Mouse (Mus musculus) spleen, adult 2 months (tissue): ENCODE results near the gene Abca1. TPM values are rescaled to one million over a fixed set of nuclear protein-coding genes. Genes with fewer than 3 reads are reported as not detected.

Experiments
- DNase-seq, 2 experiments: peaks; one replicate each; pipeline versions ENCODE4 v3.0.0 to v3.0.0-alpha.2; 2012 to 2021; ENCODE audit warnings: low spot score in 2 of 2, low read depth in 1 of 2
- H3K27ac ChIP-seq: fragments of 200-500 bp; 2 replicates; pipeline ENCODE4 v1.5.1; 2012; ENCODE audit warnings: low read length, inconsistent platforms; ENCODE audit not compliant: insufficient read depth
- H3K27me3 ChIP-seq: fragments of 200-500 bp; 2 replicates; pipeline ENCODE4 v1.6.1; 2012; ENCODE audit warnings: mild to moderate bottlenecking, moderate library complexity, low read length, inconsistent platforms; ENCODE audit not compliant: control insufficient read depth, insufficient read depth
- H3K36me3 ChIP-seq: fragments of 200-500 bp; 2 replicates; pipeline ENCODE4 v1.6.1; 2012; ENCODE audit warnings: mild to moderate bottlenecking, low read length, inconsistent platforms; ENCODE audit not compliant: control insufficient read depth, insufficient read depth
- H3K4me1 ChIP-seq: fragments of 200-500 bp; 2 replicates; pipeline ENCODE4 v1.6.1; 2011; ENCODE audit warnings: inconsistent platforms; ENCODE audit not compliant: control insufficient read depth, insufficient read depth, insufficient read length
- H3K4me3 ChIP-seq: fragments of 200-500 bp; 2 replicates; pipeline ENCODE4 v1.5.1; 2011; ENCODE audit warnings: mild to moderate bottlenecking, inconsistent platforms; ENCODE audit not compliant: insufficient read depth, insufficient read length; ENCODE audit errors: extremely low read depth
- CTCF ChIP-seq: fragments of 200-500 bp; IDR thresholded peaks from 2 replicates; pipeline ENCODE4 v1.5.1; 2011; ENCODE audit warnings: mild to moderate bottlenecking, inconsistent platforms; ENCODE audit not compliant: insufficient read depth, insufficient read length, insufficient replicate concordance; ENCODE audit errors: extremely low read depth
- POLR2A ChIP-seq: fragments of 200-500 bp; IDR thresholded peaks from 2 replicates; pipeline ENCODE4 v1.6.1; 2011; ENCODE audit warnings: low read depth, low read length, inconsistent platforms
- WGBS: fragments of 180-500 bp; shearing (Covaris S2); methylation state at CpG from one replicate; pipeline ENCODE4 v1.1.7; 2018; 5-methylcytosine and 5-hydroxymethylcytosine counted together
- polyA plus RNA-seq: library from polyadenylated mRNA; depleted of rRNA; stranded (reverse); fragments of >200 nt; gene quantifications from 2 replicates; pipeline ENCODE4 v1.2.3, GENCODE M21; 2012

Gene Abca1
- polyA plus RNA-seq, 1 experiment = 7.6 TPM

DNA sequence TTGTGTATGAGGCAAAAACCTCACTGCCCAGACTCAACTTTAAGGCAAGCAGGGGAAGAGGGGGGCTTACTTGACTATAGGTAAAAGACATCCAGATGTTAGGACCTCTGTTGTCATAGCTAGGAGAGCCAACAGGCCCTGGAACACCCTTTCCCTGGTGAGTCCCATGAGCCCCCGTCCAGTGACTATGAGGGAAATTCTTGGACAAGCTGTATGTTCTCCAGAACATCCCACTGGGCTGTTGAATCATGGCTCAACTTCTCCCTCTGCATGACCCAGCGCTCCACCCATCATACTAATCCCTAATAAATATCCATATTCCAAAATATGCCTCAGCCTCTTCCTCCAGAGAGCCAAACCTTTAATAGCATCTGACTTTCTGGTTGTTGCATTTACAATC is 76.6 kb downstream of the Abca1 start:
- H3K27ac ChIP-seq = no peak overlapping the region
- H3K36me3 ChIP-seq = peaks cover 35% of the 10 kb centered on the region
- H3K4me1 ChIP-seq = no peaks in the 10 kb centered on the region
- no peak overlapping the region for H3K4me3 ChIP-seq
- no peak for DNase-seq
- TF ChIP-seq POLR2A (no peak), CTCF (no peak)
- H3K27me3 ChIP-seq = no peaks in the 10 kb centered on the region
- WGBS = 90% methylated on average over 2 of the region's 2 CpGs

DNA sequence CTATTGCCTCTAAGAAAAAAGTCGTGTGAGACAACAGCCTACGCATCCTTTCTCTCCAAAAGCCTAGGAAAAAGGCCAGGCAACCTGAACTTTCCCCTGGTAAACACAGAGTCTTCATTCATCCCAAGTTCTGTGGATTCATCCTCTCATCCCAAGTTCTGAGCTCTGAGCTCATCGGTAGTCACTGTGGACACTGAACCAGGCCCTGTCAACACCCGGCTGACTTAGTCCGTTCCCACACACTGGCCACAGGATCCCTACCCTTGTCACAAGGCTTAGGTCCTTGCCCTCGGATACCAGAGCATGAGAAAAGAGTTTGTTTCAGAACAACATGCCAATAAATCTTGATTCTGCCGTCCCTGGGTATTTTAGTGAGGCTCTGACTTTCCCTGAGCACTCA is 77.2 kb downstream of the Abca1 start:
- TF ChIP-seq CTCF = no peak
- 89% methylated on average over 7 of the region's 7 CpGs for WGBS

DNA sequence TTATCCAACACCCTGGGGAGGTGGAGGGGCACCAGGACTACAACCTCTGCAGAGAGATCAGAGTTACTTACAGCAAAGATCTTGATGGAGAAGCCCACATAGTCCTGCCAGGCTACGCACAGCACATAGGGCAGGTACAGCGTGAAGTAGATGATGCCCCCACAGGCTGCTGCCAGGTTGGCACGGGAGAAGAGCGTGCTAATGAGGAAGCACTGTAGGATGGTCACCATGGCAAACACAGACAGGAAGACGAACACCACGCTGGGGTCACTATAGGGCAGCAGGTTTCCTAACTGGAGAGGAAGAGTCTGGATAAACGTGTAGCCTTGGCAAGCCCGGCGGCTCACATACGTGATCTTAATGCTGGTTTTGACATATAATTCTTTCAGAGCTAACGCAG is 77.8 kb downstream of the Abca1 start:
- TF ChIP-seq POLR2A (no peak), CTCF (no peak)
- DNase-seq = no peak
- Histone ChIP-seq H3K27me3 (no peaks in the 10 kb centered on the region), H3K36me3 (peaks cover 38% of the 10 kb centered on the region), H3K4me3 (no peak overlapping the region), H3K27ac (no peak overlapping the region), H3K4me1 (no peaks in the 10 kb centered on the region)
- 80% methylated on average over 11 of the region's 11 CpGs for WGBS

More for the DNA sequence above, 77.2 kb downstream of the Abca1 start:
- Histone ChIP-seq H3K27me3 (no peaks in the 10 kb centered on the region), H3K4me3 (no peak overlapping the region), H3K27ac (no peak overlapping the region), H3K36me3 (peaks cover 38% of the 10 kb centered on the region), H3K4me1 (no peaks in the 10 kb centered on the region)
- DNase-seq = no peak

DNA sequence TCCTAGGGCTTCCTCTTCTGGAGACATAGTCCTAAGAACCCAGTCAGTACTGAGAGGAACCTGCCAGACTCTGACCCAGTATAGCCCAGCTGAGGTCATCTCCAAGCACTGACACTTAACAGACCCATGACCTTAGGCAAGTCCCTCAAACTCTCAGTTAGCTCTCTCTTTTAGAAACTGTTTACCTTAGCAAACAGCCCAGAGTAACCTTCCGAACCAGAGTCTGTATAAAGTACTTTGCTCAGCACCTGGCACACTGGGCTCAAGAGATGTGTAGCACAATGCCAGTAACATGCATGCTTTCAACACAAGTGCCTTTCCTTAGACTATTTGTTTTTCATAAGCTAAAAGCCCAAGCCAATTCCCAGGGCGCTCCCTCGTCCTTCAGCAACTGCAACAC is 79.4 kb downstream of the Abca1 start:
- no peak overlapping the region for H3K4me3 ChIP-seq
- WGBS = 92% methylated on average over 3 of the region's 3 CpGs
- H3K4me1 ChIP-seq = no peaks in the 10 kb centered on the region
- H3K27ac ChIP-seq = no peak overlapping the region
- H3K36me3 ChIP-seq = peaks cover 46% of the 10 kb centered on the region
- H3K27me3 ChIP-seq = no peaks in the 10 kb centered on the region
- no peak for DNase-seq
- no peak for TF ChIP-seq POLR2A
- TF ChIP-seq CTCF = no peak

GRCm38 (mm10) chr4:53078793-53079310 is 80.8 kb downstream of the Abca1 start:
- no peaks in the 10 kb centered on the region for H3K27me3 ChIP-seq
- H3K27ac ChIP-seq = no peak overlapping the region
- H3K36me3 ChIP-seq = peaks cover 51% of the 10 kb centered on the region
- H3K4me1 ChIP-seq = no peaks in the 10 kb centered on the region
- 89% methylated on average over 2 of the region's 2 CpGs for WGBS
- TF ChIP-seq POLR2A = no peak
- no peak for TF ChIP-seq CTCF
- no peak for DNase-seq
- no peak overlapping the region for H3K4me3 ChIP-seq

DNA sequence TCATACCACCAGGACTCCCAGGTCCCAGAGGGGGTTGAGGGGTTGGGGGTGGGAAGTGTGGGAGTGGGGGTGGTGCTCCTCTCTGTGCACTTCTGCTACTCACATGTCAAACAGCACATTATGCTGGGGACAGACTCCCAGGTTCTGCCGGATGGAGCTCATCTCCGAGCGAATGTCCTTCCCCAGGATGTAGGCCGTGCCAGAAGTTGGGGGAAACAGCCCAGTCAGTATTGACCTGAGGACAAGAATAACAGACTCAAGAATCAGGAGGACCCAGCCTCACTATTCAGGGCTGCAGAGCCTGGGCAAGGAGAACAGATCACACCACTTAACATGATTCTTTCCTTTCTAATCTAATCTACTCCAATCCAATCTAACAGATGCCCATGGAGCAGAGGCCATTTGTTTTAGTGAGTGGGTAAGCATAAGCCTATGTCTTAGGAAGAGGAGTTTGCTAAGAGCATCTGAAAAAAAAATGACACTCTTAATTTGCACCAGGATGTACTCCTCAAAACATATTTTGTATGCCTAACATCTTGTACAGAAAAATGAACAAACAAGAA is 82.8 kb downstream of the Abca1 start:
- 96% methylated on average over 4 of the region's 4 CpGs for WGBS
- H3K27me3 ChIP-seq = no peaks in the 10 kb centered on the region
- no peak overlapping the region for H3K27ac ChIP-seq
- TF ChIP-seq POLR2A (no peak), CTCF (no peak)
- no peaks in the 10 kb centered on the region for H3K4me1 ChIP-seq
- H3K36me3 ChIP-seq = peaks cover 57% of the 10 kb centered on the region
- DNase-seq = no peak
- no peak overlapping the region for H3K4me3 ChIP-seq

GRCm38 (mm10) chr4:53073025-53073424 is 86.7 kb downstream of the Abca1 start:
- Histone ChIP-seq H3K36me3 (peaks cover 65% of the 10 kb centered on the region), H3K4me3 (no peak overlapping the region), H3K4me1 (no peaks in the 10 kb centered on the region), H3K27me3 (no peaks in the 10 kb centered on the region), H3K27ac (no peak overlapping the region)
- no peak for TF ChIP-seq POLR2A
- TF ChIP-seq CTCF = no peak
- WGBS = 94% methylated on average over 7 of the region's 7 CpGs
- no peak for DNase-seq
